Mouse (Mus musculus) limb, embryonic 10.5 days (tissue): ENCODE results near the gene Epo. TPM values are rescaled to one million over a fixed set of nuclear protein-coding genes. Genes with fewer than 3 reads are reported as not detected.

Experiments used
- DNase-seq: peaks from one replicate; pipeline ENCODE4 v3.0.0-alpha.2; 2017; ENCODE audit warnings: low spot score
- H3K27ac ChIP-seq: fragments of 300-500 bp; sonication (generic); 2 replicates; pipeline ENCODE4 v1.5.1; 2016; ENCODE audit warnings: mild to moderate bottlenecking
- H3K27me3 ChIP-seq: fragments of 300-500 bp; sonication (generic); 2 replicates; pipeline ENCODE4 v1.6.1; 2016; ENCODE audit warnings: low read depth, mild to moderate bottlenecking; ENCODE audit not compliant: poor library complexity, severe bottlenecking
- H3K36me3 ChIP-seq: fragments of 300-500 bp; sonication (generic); 2 replicates; pipeline ENCODE4 v1.6.1; 2016; ENCODE audit warnings: mild to moderate bottlenecking, moderate library complexity
- H3K4me1 ChIP-seq: fragments of 300-500 bp; sonication (generic); 2 replicates; pipeline ENCODE4 v1.6.1; 2016
- H3K4me3 ChIP-seq: fragments of 300-500 bp; sonication (generic); 2 replicates; pipeline ENCODE4 v1.5.1; 2016; ENCODE audit warnings: mild to moderate bottlenecking, moderate library complexity
- H3K9me3 ChIP-seq: fragments of 300-500 bp; sonication (generic); replicated peaks from 2 replicates; pipeline ENCODE4 v1.6.1; 2016; ENCODE audit warnings: mild to moderate bottlenecking
- WGBS: fragments of 180-500 bp; shearing (Covaris S2); methylation state at CpG from one replicate; pipeline ENCODE4 v1.1.7; 2016; 5-methylcytosine and 5-hydroxymethylcytosine counted together
- polyA plus RNA-seq: library from polyadenylated mRNA; unstranded; fragments of >200 nt; fragmentation: Nextera tagmentation; extraction: Ambion mirVana; gene quantifications from 2 replicates; pipeline ENCODE4 v1.2.1, GENCODE M21; 2016

The Epo gene
- polyA plus RNA-seq, 1 experiment from 2014 or later, result 1.5 TPM

- H3K27ac ChIP-seq, result no peak overlapping the region
- no peaks in the 10 kb centered on the region for H3K9me3 ChIP-seq
- peaks cover 20% of the 10 kb centered on the region for H3K4me1 ChIP-seq
- no peaks in the 10 kb centered on the region for H3K27me3 ChIP-seq
- H3K36me3 ChIP-seq, result peaks cover 100% of the 10 kb centered on the region
- H3K4me3 ChIP-seq, result no peak overlapping the region
- no peak for DNase-seq
- 86% methylated on average over 13 of the region's 13 CpGs for WGBS
These were observed 8.4 kb downstream of the Epo start for GRCm38 (mm10) chr5:137524671-137525070.

- Histone ChIP-seq H3K27ac (no peak overlapping the region), H3K4me1 (peaks cover 16% of the 10 kb centered on the region)
These were observed 8.9 kb downstream of the Epo start for GRCm38 (mm10) chr5:137524251-137524515.

DNA sequence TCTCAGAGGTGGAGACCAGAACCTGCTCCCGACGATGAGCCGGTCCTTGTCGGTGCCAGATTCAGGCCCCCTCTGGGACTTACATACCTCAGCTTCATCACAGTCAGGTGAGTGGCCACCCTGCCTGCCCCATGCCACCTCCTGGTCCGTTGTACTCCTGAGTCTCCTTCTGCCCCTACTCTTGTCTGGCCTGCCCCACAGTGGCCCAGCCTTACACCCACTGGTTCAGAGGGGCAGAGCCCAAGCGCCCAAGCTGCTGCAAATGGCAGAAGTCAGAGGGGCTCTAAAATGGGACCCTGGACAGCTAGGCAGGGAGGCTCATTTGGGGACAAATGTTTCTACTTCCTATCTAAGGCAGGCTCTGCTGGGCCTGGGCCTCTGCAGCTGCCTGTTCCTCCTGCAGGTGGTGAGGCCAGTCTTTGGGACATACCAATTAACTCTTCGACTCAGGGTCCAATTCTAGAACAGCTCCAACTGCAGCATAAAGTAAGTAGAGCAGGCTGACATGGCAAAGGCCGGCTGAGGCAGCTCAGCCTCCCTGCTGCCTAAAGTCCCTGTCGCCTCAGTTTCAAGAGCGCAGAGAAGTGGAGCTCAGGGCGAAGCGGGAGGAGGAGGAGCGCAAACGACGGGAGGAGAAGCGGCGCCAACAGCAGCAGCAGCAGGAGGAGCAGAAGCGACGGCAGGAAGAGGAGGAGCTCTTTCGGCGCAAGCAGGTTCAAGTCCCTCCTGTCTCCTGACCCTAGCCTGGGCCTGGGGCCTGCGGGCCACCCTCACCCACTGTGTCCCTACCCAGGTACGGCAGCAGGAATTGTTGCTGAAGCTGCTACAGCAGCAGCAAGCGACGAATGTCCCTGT lies 9.4 kb downstream of the Epo start:
- no peak for DNase-seq
- 89% methylated on average over 25 of the region's 25 CpGs for WGBS
- H3K27ac ChIP-seq, result no peak overlapping the region

More at GRCm38 (mm10) chr5:137524251-137524515, 8.9 kb downstream of the Epo start:
- Histone ChIP-seq H3K9me3 (no peaks in the 10 kb centered on the region), H3K4me3 (no peak overlapping the region), H3K27me3 (no peaks in the 10 kb centered on the region), H3K36me3 (peaks cover 100% of the 10 kb centered on the region)
- WGBS, result 90% methylated on average over 8 of the region's 8 CpGs
- DNase-seq, result no peak

GRCm38 (mm10) chr5:137522711-137523110 lies 10.3 kb downstream of the Epo start:
- no peak for DNase-seq
- no peak overlapping the region for H3K27ac ChIP-seq
- WGBS, result 79% methylated on average over 11 of the region's 11 CpGs
- peaks cover 12% of the 10 kb centered on the region for H3K4me1 ChIP-seq
- no peak overlapping the region for H3K4me3 ChIP-seq
- H3K36me3 ChIP-seq, result peaks cover 100% of the 10 kb centered on the region
- H3K27me3 ChIP-seq, result no peaks in the 10 kb centered on the region
- no peaks in the 10 kb centered on the region for H3K9me3 ChIP-seq

More for the DNA sequence above, 9.4 kb downstream of the Epo start:
- Histone ChIP-seq H3K4me1 (peaks cover 13% of the 10 kb centered on the region), H3K9me3 (no peaks in the 10 kb centered on the region), H3K27me3 (no peaks in the 10 kb centered on the region), H3K36me3 (peaks cover 100% of the 10 kb centered on the region), H3K4me3 (no peak overlapping the region)

GRCm38 (mm10) chr5:137521861-137522260 lies 11.2 kb downstream of the Epo start:
- DNase-seq, result no peak

GRCm38 (mm10) chr5:137519691-137520550 lies 13.1 kb downstream of the Epo start:
- H3K4me1 ChIP-seq, result no peaks in the 10 kb centered on the region
- H3K4me3 ChIP-seq, result no peak overlapping the region
- H3K27me3 ChIP-seq, result no peaks in the 10 kb centered on the region
- H3K36me3 ChIP-seq, result peaks cover 86% of the 10 kb centered on the region
- no peaks in the 10 kb centered on the region for H3K9me3 ChIP-seq
- WGBS, result 92% methylated on average over 27 of the region's 27 CpGs
- DNase-seq, result no peak
- 0 out of 2 replicates have a peak overlapping the region, but pooled peaks have one; percentile 21 for H3K27ac ChIP-seq

More at GRCm38 (mm10) chr5:137521861-137522260, 11.2 kb downstream of the Epo start:
- Histone ChIP-seq H3K27me3 (no peaks in the 10 kb centered on the region), H3K36me3 (peaks cover 100% of the 10 kb centered on the region), H3K9me3 (no peaks in the 10 kb centered on the region), H3K27ac (no peak overlapping the region), H3K4me1 (peaks cover 12% of the 10 kb centered on the region), H3K4me3 (no peak overlapping the region)
- 84% methylated on average over 9 of the region's 9 CpGs for WGBS

- WGBS, result 78% methylated on average over 5 of the region's 5 CpGs
- Histone ChIP-seq H3K9me3 (no peaks in the 10 kb centered on the region), H3K27ac (no peak within 1 kb of the TSS), H3K4me3 (no peak within 1 kb of the TSS), H3K36me3 (peaks cover 86% of the 10 kb centered on the region), H3K4me1 (peaks cover 10% of the 10 kb centered on the region), H3K27me3 (no peaks in the 10 kb centered on the region)
- DNase-seq, result peak; percentile 56
These were observed 14.6 kb downstream of the Epo start, which contains the start of gene Gigyf1 for GRCm38 (mm10) chr5:137518436-137518835. Gene Gigyf1 (plus strand): TSS chr5:137518548.

GRCm38 (mm10) chr5:137514811-137515210 lies 18.2 kb downstream of the Epo start:
- DNase-seq, result no peak
- H3K4me1 ChIP-seq, result peaks cover 38% of the 10 kb centered on the region
- no peak overlapping the region for H3K4me3 ChIP-seq
- H3K36me3 ChIP-seq, result peaks cover 64% of the 10 kb centered on the region
- H3K9me3 ChIP-seq, result no peaks in the 10 kb centered on the region
- 87% methylated on average over 3 of the region's 3 CpGs for WGBS
- H3K27me3 ChIP-seq, result no peaks in the 10 kb centered on the region
- no peak overlapping the region for H3K27ac ChIP-seq

- no peak overlapping the region for H3K27ac ChIP-seq
- peaks cover 57% of the 10 kb centered on the region for H3K36me3 ChIP-seq
- no peaks in the 10 kb centered on the region for H3K9me3 ChIP-seq
- no peak for DNase-seq
- H3K4me1 ChIP-seq, result peaks cover 38% of the 10 kb centered on the region
- no peak overlapping the region for H3K4me3 ChIP-seq
- H3K27me3 ChIP-seq, result no peaks in the 10 kb centered on the region
- WGBS, result 91% methylated on average over 12 of the region's 12 CpGs
These were observed 18.9 kb downstream of the Epo start for GRCm38 (mm10) chr5:137513951-137514721.

DNA sequence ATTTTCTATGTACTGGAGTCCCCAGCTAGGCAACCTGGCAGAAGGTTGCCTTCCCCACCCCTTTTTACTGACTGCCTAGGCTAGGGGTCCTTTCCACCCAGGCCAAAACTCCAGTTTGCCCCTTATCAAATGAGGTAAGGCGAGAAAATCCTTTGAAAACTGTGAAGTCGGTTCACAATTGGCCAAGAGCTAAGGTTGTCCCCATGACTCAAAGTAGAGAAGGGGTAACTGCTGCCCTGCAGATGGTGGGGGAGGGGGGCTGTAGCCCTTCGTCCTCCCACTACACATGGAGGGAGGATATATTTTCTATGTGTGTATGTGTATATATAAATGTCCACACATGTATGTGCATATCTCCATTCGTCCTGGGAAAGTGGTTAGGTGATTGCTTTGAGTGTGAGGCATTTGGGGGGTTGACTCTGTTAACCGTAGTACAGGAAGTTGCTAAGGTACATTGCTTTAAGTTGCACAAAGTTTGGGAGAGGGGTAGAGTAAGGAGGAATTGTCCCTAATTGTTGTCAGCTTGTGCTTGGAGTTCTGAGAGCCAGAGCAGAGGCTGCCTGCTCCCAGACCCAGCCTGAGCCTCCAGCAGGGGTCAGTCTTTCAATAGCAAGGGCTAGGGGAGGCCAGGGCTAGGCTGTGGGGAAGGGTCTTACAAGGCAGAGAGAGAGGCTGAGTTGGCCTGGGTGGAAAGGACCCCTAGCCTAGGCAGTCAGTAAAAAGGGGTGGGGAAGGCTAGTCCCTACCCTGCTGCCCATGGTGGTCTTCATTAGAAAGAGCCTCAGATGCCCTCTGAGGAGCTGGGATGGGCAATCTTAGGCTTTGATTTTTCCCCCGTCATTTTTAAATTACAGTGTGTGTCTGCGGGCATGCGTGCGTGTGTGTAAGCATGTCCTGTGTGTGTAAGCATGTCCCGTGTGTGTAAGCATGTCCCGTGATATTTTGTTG lies 19.9 kb downstream of the Epo start:
- 82% methylated on average over 11 of the region's 11 CpGs for WGBS
- H3K4me1 ChIP-seq, result peaks cover 38% of the 10 kb centered on the region
- H3K27me3 ChIP-seq, result no peaks in the 10 kb centered on the region
- H3K4me3 ChIP-seq, result peak overlapping the region; percentile 100; the same call in 1 of the 2 replicates
- H3K27ac ChIP-seq, result 0 out of 2 replicates have a peak overlapping the region, but pooled peaks have one; percentile 20
- H3K36me3 ChIP-seq, result peaks cover 47% of the 10 kb centered on the region
- peak; percentile 69 for DNase-seq
- H3K9me3 ChIP-seq, result no peaks in the 10 kb centered on the region

DNA sequence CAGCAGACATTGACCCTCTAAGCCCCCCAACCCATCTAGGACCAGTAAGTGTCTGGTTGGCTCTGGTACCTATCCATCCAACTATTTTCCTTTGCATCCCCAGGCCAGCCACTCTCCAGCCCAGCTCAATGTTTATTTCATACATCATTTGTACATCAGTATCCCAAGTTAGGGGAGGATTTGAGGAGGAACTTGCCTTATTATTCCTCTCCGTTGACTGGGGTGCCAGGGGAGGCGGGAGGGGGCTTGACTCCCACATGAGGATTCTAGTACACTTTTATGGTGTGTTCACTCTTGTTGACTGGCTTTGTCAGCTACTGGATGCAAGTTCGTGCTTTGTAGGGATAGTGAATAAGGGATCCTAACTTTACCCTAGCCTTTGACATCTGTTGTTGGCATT lies 21.3 kb downstream of the Epo start:
- Histone ChIP-seq H3K4me1 (peaks cover 38% of the 10 kb centered on the region), H3K36me3 (peaks cover 33% of the 10 kb centered on the region), H3K9me3 (no peaks in the 10 kb centered on the region), H3K4me3 (peak overlapping the region; percentile 100), H3K27me3 (no peaks in the 10 kb centered on the region), H3K27ac (peak overlapping the region; percentile 99; the same call in 1 of the 2 replicates)
- 84% methylated on average over 3 of the region's 3 CpGs for WGBS
- DNase-seq, result no peak
